Mouse (Mus musculus) CH12.LX (cell line): Measurements from ENCODE around the gene Lin7c. TPM values are rescaled to one million over a fixed set of nuclear protein-coding genes. Genes with fewer than 3 reads are reported as not detected.
A peak's percentile ranks its signal among the peaks of the same experiment; 100 is the strongest.

Source experiments
- DNase-seq: peaks from one replicate; pipeline ENCODE4 v3.0.0-alpha.2; 2013; ENCODE audit errors: extremely low read depth
- H3K27ac ChIP-seq: 2 replicates; pipeline ENCODE4 v1.5.1; 2012; ENCODE audit warnings: low read depth, mild to moderate bottlenecking, control low read depth, moderate library complexity; ENCODE audit not compliant: insufficient read depth
- H3K27me3 ChIP-seq: replicated peaks from 2 replicates; pipeline ENCODE3; 2012; ENCODE audit warnings: inconsistent platforms
- H3K36me3 ChIP-seq, 2 experiments: replicated peaks in 1 of 2; 2 replicates each; pipeline versions ENCODE3 to v1.6.1; 2012; ENCODE audit warnings: inconsistent platforms in 1 of 2, low read length in 1 of 2, mild to moderate bottlenecking in 1 of 2, mixed read lengths in 1 of 2, moderate library complexity in 1 of 2; ENCODE audit not compliant: control insufficient read depth in 1 of 2, insufficient read depth in 1 of 2
- H3K4me1 ChIP-seq, 2 experiments: 2 replicates each; pipeline ENCODE4 v1.6.1; 2012; ENCODE audit warnings: inconsistent platforms in 1 of 2, moderate library complexity in 1 of 2; ENCODE audit not compliant: insufficient read depth in 2 of 2, control insufficient read depth in 1 of 2
- H3K4me2 ChIP-seq: 2 replicates; pipeline ENCODE4 v1.6.1; 2012; ENCODE audit warnings: low read depth, mild to moderate bottlenecking, control low read depth; ENCODE audit not compliant: poor library complexity, insufficient read depth, severe bottlenecking
- H3K4me3 ChIP-seq, 3 experiments: fragments of 150-350 bp in 1 of 3; sonication (generic) in 1 of 3; replicated peaks in 1 of 3; 2 replicates each; pipeline versions ENCODE3 to v1.5.1; 2011 to 2012; ENCODE audit warnings: low read depth in 2 of 3, low read length in 2 of 3, mild to moderate bottlenecking in 2 of 3, moderate library complexity in 2 of 3, control low read depth in 1 of 3, improper control_type of control experiment in 1 of 3, inconsistent platforms in 1 of 3, mixed read lengths in 1 of 3; ENCODE audit not compliant: poor library complexity in 1 of 3
- H3K79me2 ChIP-seq: replicated peaks from 2 replicates; pipeline ENCODE4 v1.6.1; 2012; ENCODE audit warnings: mild to moderate bottlenecking, moderate library complexity; ENCODE audit not compliant: control insufficient read depth, poor library complexity, insufficient read depth, severe bottlenecking; ENCODE audit errors: extremely low read depth
- H3K9ac ChIP-seq: 2 replicates; pipeline ENCODE4 v1.6.1; 2012; ENCODE audit warnings: low read depth, mild to moderate bottlenecking, control low read depth, moderate library complexity; ENCODE audit not compliant: insufficient read depth
- H3K9me3 ChIP-seq: replicated peaks from 2 replicates; pipeline ENCODE3; 2012; ENCODE audit warnings: low read length, inconsistent platforms, mixed read lengths
- BHLHE40 ChIP-seq: IDR thresholded peaks from 2 replicates; pipeline ENCODE4 v1.6.1; 2011; ENCODE audit warnings: mild to moderate bottlenecking, low read depth, low read length, improper control_type of control experiment
- CHD2 ChIP-seq: IDR thresholded peaks from 2 replicates; pipeline ENCODE4 v1.6.1; 2011; ENCODE audit warnings: low read length, improper control_type of control experiment
- ELF1 ChIP-seq: IDR thresholded peaks from 2 replicates; pipeline ENCODE4 v1.6.1; 2014; ENCODE audit warnings: low read depth, mild to moderate bottlenecking, inconsistent platforms, low read length, improper control_type of control experiment
- ETS1 ChIP-seq: conservative IDR thresholded peaks from 2 replicates; pipeline ENCODE4 v1.6.1; 2012; ENCODE audit warnings: low read depth, mild to moderate bottlenecking, inconsistent platforms, low read length, improper control_type of control experiment, moderate library complexity
- HCFC1 ChIP-seq: IDR thresholded peaks from 2 replicates; pipeline ENCODE4 v1.6.1; 2012; ENCODE audit warnings: low read depth, mild to moderate bottlenecking, inconsistent platforms, low read length, improper control_type of control experiment
- IRF4 ChIP-seq: IDR thresholded peaks from 2 replicates; pipeline ENCODE4 v1.6.1; 2014; ENCODE audit warnings: low read depth, mild to moderate bottlenecking, inconsistent platforms, low read length, improper control_type of control experiment
- MEF2A ChIP-seq: IDR thresholded peaks from 2 replicates; pipeline ENCODE4 v1.6.1; 2014; ENCODE audit warnings: low read depth, mild to moderate bottlenecking, inconsistent platforms, low read length, improper control_type of control experiment, borderline replicate concordance
- MXI1 ChIP-seq: IDR thresholded peaks from 2 replicates; pipeline ENCODE4 v1.6.1; 2011; ENCODE audit warnings: mild to moderate bottlenecking, low read depth, low read length, improper control_type of control experiment
- NELFE ChIP-seq: IDR thresholded peaks from 2 replicates; pipeline ENCODE4 v1.6.1; 2011; ENCODE audit warnings: low read depth, low read length, improper control_type of control experiment
- NRF1 ChIP-seq: IDR thresholded peaks from 2 replicates; pipeline ENCODE4 v1.6.1; 2014; ENCODE audit warnings: low read depth, mild to moderate bottlenecking, inconsistent platforms, low read length, improper control_type of control experiment, moderate library complexity
- POLR2A ChIP-seq: IDR thresholded peaks from 2 replicates; pipeline ENCODE4 v1.6.1; 2011; ENCODE audit warnings: low read depth, mild to moderate bottlenecking, improper control_type of control experiment, low read length
- POLR2AphosphoS2 ChIP-seq: IDR thresholded peaks from 2 replicates; pipeline ENCODE4 v1.6.1; 2011; ENCODE audit warnings: low read depth, low read length, improper control_type of control experiment
- SIN3A ChIP-seq: IDR thresholded peaks from 2 replicates; pipeline ENCODE4 v1.6.1; 2012; ENCODE audit warnings: low read length, improper control_type of control experiment, inconsistent platforms
- SMC3 ChIP-seq: IDR thresholded peaks from 2 replicates; pipeline ENCODE4 v1.6.1; 2011; ENCODE audit warnings: low read depth, low read length, improper control_type of control experiment
- TBP ChIP-seq: conservative IDR thresholded peaks from 2 replicates; pipeline ENCODE4 v1.6.1; 2011; ENCODE audit warnings: low read depth, low read length, improper control_type of control experiment
- TCF12 ChIP-seq: IDR thresholded peaks from 2 replicates; pipeline ENCODE4 v1.6.1; 2014; ENCODE audit warnings: low read depth, mild to moderate bottlenecking, inconsistent platforms, low read length, improper control_type of control experiment
- UBTF ChIP-seq: IDR thresholded peaks from 2 replicates; pipeline ENCODE4 v1.6.1; 2012; ENCODE audit warnings: low read depth, mild to moderate bottlenecking, inconsistent platforms, low read length, improper control_type of control experiment, moderate library complexity
- USF1 ChIP-seq: IDR thresholded peaks from 2 replicates; pipeline ENCODE4 v1.6.1; 2014; ENCODE audit warnings: low read depth, mild to moderate bottlenecking, inconsistent platforms, low read length, improper control_type of control experiment
- USF2 ChIP-seq: conservative IDR thresholded peaks from 2 replicates; pipeline ENCODE4 v1.6.1; 2011; ENCODE audit warnings: low read depth, low read length, improper control_type of control experiment
- ZMIZ1 ChIP-seq: IDR thresholded peaks from 2 replicates; pipeline ENCODE4 v1.6.1; 2012; ENCODE audit warnings: low read depth, mild to moderate bottlenecking, inconsistent platforms, low read length, improper control_type of control experiment
- dilution Hi-C: fragments of 300-500 bp; cut with MboI; formaldehyde crosslinking; loops from 2 replicates; pipeline ENCODE4 v1.14.3; 2020; ENCODE audit warnings: low sequenced_read_pairs; ENCODE audit not compliant: extremely low pct_unique_long_range_greater_than_20kb, extremely low pct_ligation_motif_present
- in situ Hi-C: fragments of 300-500 bp; cut with MboI; formaldehyde crosslinking; loops from 3 replicates; pipeline ENCODE4 v1.14.3; 2019; ENCODE audit warnings: low sequenced_read_pairs, low pct_ligation_motif_present, low pct_unique_long_range_greater_than_20kb, mixed read lengths
- polyA plus RNA-seq: library from polyadenylated mRNA; unstranded; fragments of >175 nt; gene quantifications from 2 replicates; pipeline ENCODE4 v1.2.1, GENCODE M21; 2012; ENCODE audit warnings: low read depth; ENCODE audit not compliant: insufficient read length
- total RNA-seq, 2 experiments: library from RNA; depleted of rRNA; stranded (reverse); fragments of 300-350 nt in 1 of 2; fragments of >200 nt in 1 of 2; gene quantifications; 2 replicates each; pipeline ENCODE4 v1.2.3; 2012 to 2014

The Lin7c gene
- total and polyA plus RNA-seq, 3 experiments = 29.7 to 75.0 (median 52.3) TPM

DNA sequence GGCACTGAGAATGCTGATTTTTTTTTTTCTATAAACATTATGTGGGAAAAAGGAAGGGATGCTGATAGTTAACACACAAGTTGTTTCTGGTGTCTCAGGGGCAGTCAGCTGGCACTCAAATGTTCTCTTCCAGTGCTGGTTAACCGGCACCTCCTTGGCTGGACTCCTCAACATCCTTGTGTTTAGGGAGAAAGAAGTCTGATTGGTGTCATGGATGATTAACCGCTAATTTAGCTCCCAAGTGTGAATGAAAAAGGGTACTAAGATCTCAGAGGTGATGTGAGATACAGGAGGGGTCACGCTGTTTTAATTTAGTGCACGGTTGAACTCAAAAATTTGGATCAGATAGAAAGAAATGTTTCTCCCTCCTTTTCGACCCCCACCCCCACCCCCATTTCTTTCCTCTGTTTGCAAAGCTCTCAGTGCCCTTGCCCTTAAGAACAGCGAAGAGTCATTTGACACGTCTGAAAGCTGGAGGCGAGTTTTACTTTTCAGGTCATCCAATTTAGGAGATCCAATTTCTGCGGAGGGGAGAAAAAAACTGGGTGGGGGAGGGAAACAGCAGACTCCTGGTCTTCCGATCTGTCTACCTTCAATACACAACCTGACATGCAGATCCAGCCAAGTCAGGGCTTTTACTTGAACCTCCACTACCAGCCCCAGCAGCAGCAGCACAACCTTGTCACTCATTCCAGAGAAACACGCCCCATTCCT, 26.3 kb downstream of the Lin7c start:
- no peak overlapping the region for H3K9ac ChIP-seq
- dilution Hi-C loops = no loop called here
- peaks cover 1% of the 10 kb centered on the region for H3K27me3 ChIP-seq
- no peak overlapping the region for H3K27ac ChIP-seq
- in situ Hi-C loops = loop anchor here (25.0 kb wide), 2 partner anchors 145 to 645 kb away; no protein-coding TSS in a partner anchor
- peaks cover 3 to 30% of the 10 kb centered on the region in 2 experiments; a peak in 3 of 4 replicates for H3K4me1 ChIP-seq
- no peaks in the 10 kb centered on the region for H3K9me3 ChIP-seq
- peak overlapping the region; percentile 83 for H3K4me2 ChIP-seq
- TF ChIP-seq SIN3A (peak; percentile 26; the same call in 1 of the 2 replicates), IRF4 (no peak), ELF1 (0 out of 2 replicates have a peak, but pooled peaks have one; percentile 5), CHD2 (0 out of 2 replicates have a peak, but pooled peaks have one; percentile 19)
- TF ChIP-seq, all 38 proteins: peak for 3
- DNase-seq = no peak
- H3K36me3 ChIP-seq = no peaks in the 10 kb centered on the region
- H3K79me2 ChIP-seq = no peaks in the 10 kb centered on the region; the same call in 1 of the 2 replicates
- H3K4me3 ChIP-seq = peak overlapping the region in 1 of 3 experiments; percentile 78

DNA sequence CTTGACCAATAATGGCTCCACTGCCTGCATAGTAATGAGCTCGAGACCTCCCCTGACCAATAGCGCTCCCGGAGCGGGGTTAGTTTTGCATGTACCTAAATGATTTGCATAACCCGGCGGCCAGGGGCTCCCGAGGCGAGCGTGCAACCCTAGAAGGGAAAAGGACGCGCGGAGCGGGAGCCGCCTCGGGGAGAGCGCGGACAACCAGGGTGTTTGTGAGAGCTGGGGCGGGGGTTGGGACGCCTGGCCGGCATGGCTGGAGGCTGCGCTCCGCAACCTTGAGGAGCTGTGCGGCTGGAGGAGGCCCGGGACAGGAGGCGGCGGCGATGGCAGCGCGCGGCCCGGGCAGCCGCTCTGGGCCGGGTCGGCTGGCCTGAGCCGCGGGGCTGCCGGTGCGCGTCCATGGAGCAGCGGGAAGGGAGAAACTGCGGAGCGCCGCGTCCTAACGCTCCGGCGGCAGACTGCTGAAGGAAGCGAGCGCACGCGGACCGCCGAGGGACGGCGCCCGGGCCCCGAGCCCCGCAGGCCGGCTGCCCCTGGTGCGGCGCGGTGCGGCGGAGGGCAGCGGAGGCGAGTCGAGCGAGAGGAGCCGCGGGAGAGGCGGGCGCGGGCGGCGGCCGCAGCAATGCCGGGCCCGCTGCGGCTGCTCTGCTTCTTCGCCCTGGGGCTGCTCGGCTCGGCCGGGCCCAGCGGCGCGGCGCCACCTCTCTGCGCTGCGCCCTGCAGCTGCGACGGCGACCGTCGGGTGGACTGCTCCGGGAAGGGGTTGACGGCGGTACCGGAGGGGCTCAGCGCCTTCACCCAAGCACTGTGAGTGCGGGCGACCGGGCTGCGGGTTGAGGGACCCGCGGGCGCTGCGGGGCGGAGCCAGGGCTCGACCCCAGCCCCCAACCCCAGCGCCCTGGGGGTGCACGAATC, 27.1 kb downstream of the Lin7c start, which contains the start of gene Lgr4:
Gene Lgr4, plus strand, starts transcription at position 152 of the 918 bp plus-strand sequence.
- no peaks in the 10 kb centered on the region for H3K9me3 ChIP-seq
- peak within 1 kb of the TSS; percentile 82 for H3K9ac ChIP-seq
- H3K27me3 ChIP-seq = peaks cover 1% of the 10 kb centered on the region
- H3K4me1 ChIP-seq = peaks cover 3 to 30% of the 10 kb centered on the region in 2 experiments; a peak in 3 of 4 replicates
- in situ Hi-C loops = loop anchor here (25.0 kb wide), 2 partner anchors 145 to 645 kb away; no protein-coding TSS in a partner anchor
- no peak for TF ChIP-seq CHD2
- TF ChIP-seq USF2 = no peak
- peak; percentile 56 for TF ChIP-seq MXI1
- TF ChIP-seq ZMIZ1 = peak; percentile 71
- peak; percentile 81 for TF ChIP-seq NELFE
- peak; percentile 16; the same call in 1 of the 2 replicates for TF ChIP-seq MEF2A
- no peak for TF ChIP-seq SMC3
- no peak for TF ChIP-seq ETS1
- peak; percentile 95 for TF ChIP-seq POLR2A
- peak; percentile 80; the same call in 1 of the 2 replicates for TF ChIP-seq UBTF
- TF ChIP-seq POLR2AphosphoS2 = 0 out of 2 replicates have a peak, but pooled peaks have one; percentile 41
- TF ChIP-seq USF1 = no peak
- TF ChIP-seq BHLHE40 = peak; percentile 58
- no peak for TF ChIP-seq HCFC1
- peak; percentile 91 for TF ChIP-seq TCF12
- 0 out of 2 replicates have a peak, but pooled peaks have one; percentile 36 for TF ChIP-seq NRF1
- TF ChIP-seq TBP = peak; percentile 78
- TF ChIP-seq, all 38 proteins: peak for 11
- peak within 1 kb of the TSS; percentile 34 for H3K27ac ChIP-seq
- H3K4me3 ChIP-seq = peak within 1 kb of the TSS; percentile 44 to 84 (median 78)
- no peaks in the 10 kb centered on the region; the same call in 1 of the 2 replicates for H3K79me2 ChIP-seq
- no peaks in the 10 kb centered on the region for H3K36me3 ChIP-seq
- peak; percentile 98 for DNase-seq
- dilution Hi-C loops = no loop called here
- H3K4me2 ChIP-seq = peak within 1 kb of the TSS; percentile 83
